Mouse (Mus musculus) telencephalon, adult 2 months (tissue): ENCODE measurements around the gene Zhx3.

ENCODE experiments used
- DNase-seq: peaks from one replicate; pipeline ENCODE4 v3.0.0-alpha.2; 2011; ENCODE audit warnings: low read depth, low spot score

The Zhx3 gene

GRCm38 (mm10) chr2:160804794-160805527, 67.8 kb downstream of the Zhx3 start:
- DNase-seq = no peak

GRCm38 (mm10) chr2:160802326-160802725, 70.5 kb downstream of the Zhx3 start:
- DNase-seq = no peak

GRCm38 (mm10) chr2:160800967-160801366, 71.8 kb downstream of the Zhx3 start:
- no peak for DNase-seq

GRCm38 (mm10) chr2:160798206-160798605, 74.6 kb downstream of the Zhx3 start:
- DNase-seq = no peak

GRCm38 (mm10) chr2:160796973-160797372, 75.8 kb downstream of the Zhx3 start:
- DNase-seq = no peak

GRCm38 (mm10) chr2:160793117-160793516, 79.7 kb downstream of the Zhx3 start:
- DNase-seq = no peak

GRCm38 (mm10) chr2:160789741-160790140, 83.1 kb downstream of the Zhx3 start:
- DNase-seq = no peak

GRCm38 (mm10) chr2:160789046-160789445, 83.8 kb downstream of the Zhx3 start:
- no peak for DNase-seq

- no peak for DNase-seq
These were observed 86.5 kb downstream of the Zhx3 start for GRCm38 (mm10) chr2:160786333-160786732.

- DNase-seq = no peak
These were observed 92.0 kb downstream of the Zhx3 start for GRCm38 (mm10) chr2:160780834-160781219.

- DNase-seq = no peak
These were observed 92.5 kb downstream of the Zhx3 start for GRCm38 (mm10) chr2:160780154-160780833.

GRCm38 (mm10) chr2:160778034-160778433, 94.8 kb downstream of the Zhx3 start:
- DNase-seq = no peak

GRCm38 (mm10) chr2:160771325-160772276, 101.2 kb downstream of the Zhx3 start:
- DNase-seq = no peak

- DNase-seq = no peak
These were observed 101.9 kb downstream of the Zhx3 start for GRCm38 (mm10) chr2:160770871-160771270.

GRCm38 (mm10) chr2:160770409-160770808, 102.4 kb downstream of the Zhx3 start:
- no peak for DNase-seq

- DNase-seq = no peak
These were observed 103.8 kb downstream of the Zhx3 start for GRCm38 (mm10) chr2:160768997-160769396.

- no peak for DNase-seq
These were observed 104.6 kb downstream of the Zhx3 start for GRCm38 (mm10) chr2:160768097-160768695.

- DNase-seq = no peak
These were observed 105.6 kb downstream of the Zhx3 start for GRCm38 (mm10) chr2:160767201-160767600.

- no peak for DNase-seq
These were observed 106.4 kb downstream of the Zhx3 start for GRCm38 (mm10) chr2:160766371-160766771.

GRCm38 (mm10) chr2:160765096-160765495, 107.7 kb downstream of the Zhx3 start:
- no peak for DNase-seq

GRCm38 (mm10) chr2:160764386-160764785, 108.4 kb downstream of the Zhx3 start:
- DNase-seq = no peak

- no peak for DNase-seq
These were observed 109.0 kb downstream of the Zhx3 start for GRCm38 (mm10) chr2:160763816-160764215.
